Mouse (Mus musculus) embryonic fibroblast, embryonic 13.5 days (primary cell): ENCODE data around the gene Mrps7. TPM values are rescaled to one million over a fixed set of nuclear protein-coding genes. Genes with fewer than 3 reads are reported as not detected.

Experiments
- H3K27ac ChIP-seq: 2 replicates; pipeline ENCODE4 v1.5.1; 2012; ENCODE audit warnings: low read length, control low read depth, inconsistent platforms; ENCODE audit not compliant: insufficient read depth
- H3K4me1 ChIP-seq: 2 replicates; pipeline ENCODE4 v1.6.1; 2011; ENCODE audit warnings: low read length; ENCODE audit not compliant: control insufficient read depth, insufficient read depth
- H3K4me3 ChIP-seq: 2 replicates; pipeline ENCODE4 v1.5.1; 2011; ENCODE audit warnings: mild to moderate bottlenecking, control low read depth, low read length; ENCODE audit not compliant: insufficient read depth
- CTCF ChIP-seq: IDR thresholded peaks from 2 replicates; pipeline ENCODE4 v1.5.1; 2011; ENCODE audit warnings: mild to moderate bottlenecking, control low read depth, low read length, moderate library complexity, borderline replicate concordance; ENCODE audit not compliant: insufficient read depth
- POLR2A ChIP-seq: IDR thresholded peaks from 2 replicates; pipeline ENCODE4 v1.6.1; 2011; ENCODE audit warnings: low read depth, mild to moderate bottlenecking, control low read depth, low read length, moderate library complexity
- polyA plus RNA-seq: library from polyadenylated mRNA; stranded (reverse); fragments of >200 nt; gene quantifications from 2 replicates; pipeline ENCODE4 v1.2.4, GENCODE M21; 2011; ENCODE audit warnings: low read depth; ENCODE audit not compliant: missing spikeins, insufficient read length

Gene Mrps7
- polyA plus RNA-seq, 1 experiment, result 31.0 TPM

DNA sequence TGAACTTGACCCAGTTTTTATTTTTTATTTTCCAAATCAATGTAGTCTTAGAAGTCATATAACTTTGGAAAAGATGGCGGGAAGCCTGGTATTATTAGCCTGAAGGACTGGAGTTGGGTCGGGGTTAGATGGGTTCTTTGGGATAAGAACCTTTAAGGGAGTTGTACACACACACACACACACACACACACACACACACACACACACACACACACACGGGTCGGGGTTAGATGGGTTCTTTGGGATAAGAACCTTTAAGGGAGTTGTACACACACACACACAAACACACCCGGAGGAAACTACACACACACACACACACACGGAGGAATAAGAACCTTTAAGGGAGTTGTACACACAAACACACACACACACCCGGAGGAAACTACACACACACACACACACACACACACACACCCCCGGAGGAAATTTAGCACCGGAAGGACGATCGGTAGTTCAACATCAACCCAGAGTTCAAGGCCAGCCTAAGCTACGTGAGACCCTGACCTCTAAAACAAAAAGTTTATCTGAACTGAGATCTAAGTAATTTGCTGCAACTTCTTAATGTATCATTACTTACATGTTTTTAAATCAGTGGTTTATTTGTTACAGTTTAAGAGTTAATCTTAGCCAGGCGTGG is 24.9 kb downstream of the Mrps7 start:
- TF ChIP-seq POLR2A, result 0 out of 2 replicates have a peak, but pooled peaks have one; percentile 31
- TF ChIP-seq CTCF, result no peak
- H3K4me1 ChIP-seq, result no peaks in the 10 kb centered on the region
- H3K27ac ChIP-seq, result no peak overlapping the region
- H3K4me3 ChIP-seq, result peak overlapping the region; percentile 11

DNA sequence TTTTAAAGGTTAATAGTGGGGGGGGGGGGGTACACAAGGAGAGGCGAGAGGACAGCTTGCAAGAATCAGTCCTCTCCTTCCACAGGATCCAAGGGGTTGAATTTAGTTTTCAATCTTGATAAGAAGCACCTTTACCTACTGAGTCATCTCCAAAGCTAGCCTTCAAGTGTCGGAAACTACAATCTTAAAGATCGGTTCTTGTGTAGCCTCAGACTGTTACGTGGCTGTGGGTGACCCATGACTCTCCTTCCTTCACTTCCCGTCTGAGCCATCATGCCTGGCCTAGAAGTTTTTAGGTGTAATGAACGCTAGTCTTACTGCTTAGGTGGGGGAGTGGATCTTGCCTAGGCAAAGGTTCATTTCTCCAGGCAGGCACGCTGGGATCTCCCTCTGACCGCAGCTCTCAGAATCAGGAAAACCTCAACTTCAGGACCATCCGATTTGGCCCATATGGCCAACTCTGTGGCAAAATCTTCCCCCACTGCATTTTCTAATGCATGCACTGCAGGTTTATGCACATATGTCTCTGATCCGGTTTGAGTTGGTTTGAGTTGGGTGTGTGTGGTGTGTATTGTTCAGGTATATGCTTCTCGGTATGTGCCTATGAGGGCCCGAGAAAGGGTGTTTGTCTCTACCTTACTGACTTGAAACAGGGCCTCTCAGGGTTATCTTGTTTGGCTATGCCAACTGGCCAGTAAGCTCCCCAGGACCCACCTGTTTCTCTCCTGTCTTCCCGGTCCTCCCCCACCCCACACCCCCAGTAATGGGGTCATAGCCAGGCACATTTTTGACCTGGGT is 26.2 kb downstream of the Mrps7 start:
- Histone ChIP-seq H3K27ac (no peak overlapping the region), H3K4me3 (no peak overlapping the region), H3K4me1 (no peaks in the 10 kb centered on the region)
- TF ChIP-seq POLR2A (no peak), CTCF (no peak)

DNA sequence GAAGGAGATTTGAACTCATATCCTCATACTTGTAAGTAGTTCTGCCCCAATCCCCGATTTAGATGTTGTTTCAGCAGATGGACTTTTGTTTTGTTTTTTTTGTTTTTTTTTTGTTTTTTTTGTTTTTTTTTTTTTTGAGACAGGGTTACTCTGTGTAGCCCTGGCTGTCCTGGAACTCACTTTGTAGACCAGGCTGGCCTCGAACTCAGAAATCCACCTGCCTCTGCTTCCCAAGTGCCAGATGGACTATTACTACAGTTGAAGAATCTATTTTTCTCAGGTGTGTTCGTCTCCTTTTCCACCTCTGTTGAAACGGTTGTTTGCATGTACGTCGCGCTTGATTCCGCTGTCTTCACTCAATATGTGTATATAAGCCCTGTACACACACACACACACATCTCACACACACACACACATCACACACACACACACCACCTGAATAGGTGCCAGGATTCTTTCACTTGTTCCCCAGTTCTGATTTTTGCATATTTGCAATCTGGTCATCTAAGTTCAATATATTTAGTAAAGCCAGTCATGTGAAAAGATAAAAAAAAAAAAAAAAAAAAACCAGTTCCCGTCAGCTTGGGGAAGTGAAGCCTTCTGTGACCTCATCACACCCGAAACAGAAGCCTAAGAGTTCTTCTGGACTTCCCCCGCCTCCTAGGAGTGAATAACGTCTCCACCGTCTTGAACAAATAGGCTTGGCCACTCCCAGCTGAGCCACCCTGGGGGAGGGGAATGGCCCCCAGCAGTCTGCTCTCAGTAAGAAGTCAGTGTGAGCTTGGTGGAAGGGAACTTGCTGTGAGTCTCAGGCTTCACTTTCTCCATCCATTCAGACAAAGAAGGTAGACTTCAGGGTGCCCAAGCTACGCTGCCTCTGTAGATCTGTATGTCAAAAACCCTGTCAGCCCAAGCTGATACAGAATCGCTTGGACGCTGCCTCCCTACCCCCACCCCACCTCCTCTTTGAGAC is 27.1 kb downstream of the Mrps7 start:
- TF ChIP-seq CTCF (no peak), POLR2A (0 out of 2 replicates have a peak, but pooled peaks have one; percentile 32)
- Histone ChIP-seq H3K27ac (no peak overlapping the region), H3K4me3 (no peak overlapping the region), H3K4me1 (no peaks in the 10 kb centered on the region)

DNA sequence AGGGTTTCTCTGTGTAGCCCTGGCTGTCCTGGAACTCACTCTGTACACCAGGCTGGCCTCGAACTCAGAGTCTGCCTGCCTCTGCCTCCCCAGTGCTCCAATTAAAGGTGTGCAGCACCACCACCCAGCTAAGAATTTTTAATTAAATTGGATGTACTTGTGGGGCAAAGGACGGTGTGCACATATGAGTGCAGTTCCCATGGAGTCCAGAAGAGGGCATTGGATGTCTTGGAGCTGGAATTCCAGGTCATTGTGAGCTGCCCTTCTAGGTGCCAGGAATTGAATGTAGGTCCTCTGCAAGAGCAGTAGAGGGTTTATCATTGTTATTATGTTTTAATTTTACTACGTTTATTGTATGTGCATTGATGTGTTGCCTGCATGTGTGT is 27.8 kb downstream of the Mrps7 start:
- Histone ChIP-seq H3K4me3 (no peak overlapping the region), H3K4me1 (no peaks in the 10 kb centered on the region), H3K27ac (no peak overlapping the region)
- TF ChIP-seq CTCF, result peak; percentile 31; the same call in 1 of the 2 replicates
- TF ChIP-seq POLR2A, result no peak

DNA sequence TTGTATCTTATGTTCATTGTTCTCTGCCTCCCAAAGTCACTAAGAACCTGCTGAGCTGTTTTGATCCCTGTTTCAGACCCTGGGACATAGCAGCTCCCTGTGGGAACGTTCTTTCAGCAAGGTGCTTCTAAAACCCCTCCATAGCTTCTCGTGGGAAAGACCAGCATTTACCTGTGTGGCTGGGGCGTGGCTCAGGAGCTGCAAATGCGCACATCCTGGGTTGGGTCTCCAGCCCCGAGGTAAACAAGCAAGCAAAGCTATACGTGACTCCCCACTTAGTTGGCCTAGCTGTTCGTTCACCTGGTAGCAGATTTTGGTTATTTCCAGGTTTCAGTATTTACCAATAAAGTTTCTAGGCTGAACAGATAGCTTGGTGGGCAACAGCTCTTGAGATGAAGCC is 28.5 kb downstream of the Mrps7 start:
- no peaks in the 10 kb centered on the region for H3K4me1 ChIP-seq
- no peak overlapping the region for H3K27ac ChIP-seq
- TF ChIP-seq CTCF (no peak), POLR2A (no peak)
- no peak overlapping the region for H3K4me3 ChIP-seq

DNA sequence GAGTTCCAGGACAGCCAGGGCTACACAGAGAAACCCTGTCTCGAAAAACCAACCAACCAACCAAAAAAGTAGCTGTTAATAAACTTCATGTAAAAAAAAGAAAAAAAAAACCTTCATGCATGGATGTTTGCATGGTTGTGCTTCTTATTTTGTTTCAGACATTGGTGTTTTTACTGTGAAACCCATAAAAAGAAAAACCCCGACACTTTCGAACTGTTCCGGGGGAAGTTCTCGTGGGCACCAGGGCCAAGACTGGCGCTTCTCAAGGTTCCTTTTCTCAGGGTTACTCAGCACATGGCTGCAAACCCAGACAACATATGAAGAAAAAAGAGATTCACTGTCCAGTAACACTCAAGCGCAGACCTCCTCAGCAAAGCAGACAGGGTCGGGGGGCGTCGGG is 29.1 kb downstream of the Mrps7 start:
- no peak for TF ChIP-seq POLR2A
- Histone ChIP-seq H3K4me1 (no peaks in the 10 kb centered on the region), H3K27ac (no peak overlapping the region), H3K4me3 (no peak overlapping the region)

DNA sequence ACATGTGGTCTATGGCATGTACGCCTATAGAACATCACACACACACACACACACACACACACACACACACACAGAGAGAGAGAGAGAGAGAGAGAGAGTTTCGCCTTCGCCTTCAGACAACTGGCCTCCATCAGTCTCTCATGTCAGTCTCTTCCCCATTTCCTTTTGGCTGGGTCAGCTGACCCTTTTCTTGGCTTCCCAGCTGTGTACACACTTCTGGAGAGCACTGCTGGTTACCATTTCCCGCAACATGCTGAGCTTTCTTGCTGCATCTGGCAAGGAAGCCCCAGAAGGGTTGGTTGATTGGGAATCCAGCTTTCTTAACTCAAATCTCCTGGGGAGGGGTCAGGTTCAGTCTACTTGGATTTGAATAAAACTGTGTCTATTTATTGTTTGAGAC is 30.4 kb downstream of the Mrps7 start:
- no peak overlapping the region for H3K4me3 ChIP-seq
- TF ChIP-seq CTCF (no peak), POLR2A (no peak)
- no peaks in the 10 kb centered on the region for H3K4me1 ChIP-seq
- no peak overlapping the region for H3K27ac ChIP-seq

DNA sequence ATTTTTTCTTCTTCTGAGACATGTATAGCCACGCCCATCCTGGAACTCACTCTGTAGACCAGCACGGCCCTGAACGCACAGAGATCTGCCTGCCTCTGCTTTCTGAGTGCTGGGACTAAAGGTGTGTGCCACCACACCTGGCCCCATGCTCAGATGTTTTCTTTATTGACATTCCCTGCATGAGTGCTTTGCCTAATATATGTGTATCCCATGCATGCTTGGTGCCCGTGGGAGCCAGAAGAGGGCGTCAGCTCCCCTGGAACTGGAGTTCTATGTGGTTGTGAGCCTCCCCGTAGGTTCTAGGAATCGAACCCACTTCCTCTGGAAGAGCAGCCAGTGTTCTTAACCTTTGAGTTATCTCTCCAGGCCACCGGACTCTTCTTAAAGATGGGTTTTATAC is 31.3 kb downstream of the Mrps7 start:
- no peaks in the 10 kb centered on the region for H3K4me1 ChIP-seq
- TF ChIP-seq CTCF, result no peak
- no peak for TF ChIP-seq POLR2A
- H3K4me3 ChIP-seq, result no peak overlapping the region
- no peak overlapping the region for H3K27ac ChIP-seq

DNA sequence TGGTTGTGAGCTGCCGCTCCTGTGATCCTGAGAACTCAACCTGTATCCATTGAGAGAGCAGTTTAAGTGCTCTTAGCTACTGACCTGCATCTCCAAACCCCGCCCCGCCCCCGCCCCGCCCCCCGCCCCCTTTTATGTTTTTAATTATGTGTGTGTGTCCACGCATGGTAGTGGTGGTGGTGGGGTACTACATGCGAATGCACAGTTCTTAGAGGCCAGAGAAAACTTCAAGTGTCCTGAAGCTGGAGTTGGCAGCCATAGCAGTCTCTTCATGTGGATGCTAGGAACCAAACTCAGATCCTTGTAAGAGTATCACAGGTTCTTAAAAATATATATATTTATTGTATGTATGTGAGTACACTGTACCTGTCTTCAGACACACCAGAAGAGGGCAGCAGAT is 31.8 kb downstream of the Mrps7 start:
- Histone ChIP-seq H3K4me1 (no peaks in the 10 kb centered on the region), H3K27ac (no peak overlapping the region), H3K4me3 (no peak overlapping the region)
- TF ChIP-seq POLR2A, result no peak
- TF ChIP-seq CTCF, result no peak
